Mouse (Mus musculus) heart, postnatal 14 days (tissue): ENCODE measurements around the gene Majin. TPM values are rescaled to one million over a fixed set of nuclear protein-coding genes. Genes with fewer than 3 reads are reported as not detected.
A peak's percentile ranks its signal among the peaks of the same experiment; 100 is the strongest.

Source experiments
- DNase-seq, 2 experiments: peaks; one replicate each; pipeline ENCODE4 v3.0.0; 2021 to 2022
- intact Hi-C: fragments of 180-260 bp; cut with DNase I; formaldehyde crosslinking; loops from one replicate; pipeline ENCODE4 v1.15.1; 2025
- total RNA-seq, 2 experiments: library from RNA; stranded (reverse); gene quantifications; 2 replicates each; pipeline ENCODE4 v1.2.3; 2021

Gene Majin
- total RNA-seq, 2 experiments from 2014 or later: not detected

- DNase-seq: no peak
Measured at GRCm38 (mm10) chr19:6260428-6260827, 76.2 kb downstream of the Majin start.

GRCm38 (mm10) chr19:6260946-6261345 lies 76.8 kb downstream of the Majin start:
- intact Hi-C loops: no loop called here
- no peak for DNase-seq

More at GRCm38 (mm10) chr19:6260428-6260827, 76.2 kb downstream of the Majin start:
- intact Hi-C loops: no loop called here

GRCm38 (mm10) chr19:6261379-6261778 lies 77.2 kb downstream of the Majin start:
- intact Hi-C loops: no loop called here
- DNase-seq: no peak

- peak; percentile 77 to 83 for DNase-seq
- intact Hi-C loops: loop anchor here (2.0 kb wide), 1 partner anchor 69 kb away; no protein-coding TSS in a partner anchor
Measured at GRCm38 (mm10) chr19:6262222-6262621, 78.0 kb downstream of the Majin start.

- no peak for DNase-seq
- intact Hi-C loops: loop anchor here (2.0 kb wide), 1 partner anchor 68 kb away; no protein-coding TSS in a partner anchor
Measured at GRCm38 (mm10) chr19:6262839-6263433, 78.7 kb downstream of the Majin start.

GRCm38 (mm10) chr19:6264200-6264599 lies 80.0 kb downstream of the Majin start:
- no peak for DNase-seq
- intact Hi-C loops: no loop called here

GRCm38 (mm10) chr19:6264945-6265344 lies 80.8 kb downstream of the Majin start:
- DNase-seq: no peak
- intact Hi-C loops: no loop called here

- intact Hi-C loops: no loop called here
Measured at GRCm38 (mm10) chr19:6265727-6266182, 81.6 kb downstream of the Majin start.

GRCm38 (mm10) chr19:6267306-6268169 lies 83.3 kb downstream of the Majin start:
- peak in 1 of 2 experiments; percentile 41 for DNase-seq

More at GRCm38 (mm10) chr19:6265727-6266182, 81.6 kb downstream of the Majin start:
- no peak for DNase-seq

GRCm38 (mm10) chr19:6268170-6268528 lies 84.0 kb downstream of the Majin start:
- intact Hi-C loops: loop anchor here (1.0 kb wide), 1 partner anchor 37 kb away; no protein-coding TSS in a partner anchor
- peak; percentile 89 to 92 for DNase-seq

More at GRCm38 (mm10) chr19:6267306-6268169, 83.3 kb downstream of the Majin start:
- intact Hi-C loops: loop anchor here (1.0 kb wide), 1 partner anchor 38 kb away; no protein-coding TSS in a partner anchor

- DNase-seq: no peak
- intact Hi-C loops: loop anchor here (1.0 kb wide), 1 partner anchor 37 kb away; no protein-coding TSS in a partner anchor
Measured at GRCm38 (mm10) chr19:6268670-6269132, 84.5 kb downstream of the Majin start.

- no peak for DNase-seq
- intact Hi-C loops: no loop called here
Measured at GRCm38 (mm10) chr19:6269798-6270475, 85.7 kb downstream of the Majin start.

- no peak for DNase-seq
- intact Hi-C loops: no loop called here
Measured at GRCm38 (mm10) chr19:6270661-6271060, 86.5 kb downstream of the Majin start.

GRCm38 (mm10) chr19:6271206-6271605 lies 87.0 kb downstream of the Majin start:
- no peak for DNase-seq
- intact Hi-C loops: no loop called here

- intact Hi-C loops: no loop called here
- DNase-seq: no peak
Measured at GRCm38 (mm10) chr19:6272053-6272452, 87.9 kb downstream of the Majin start.

GRCm38 (mm10) chr19:6272738-6273137 lies 88.5 kb downstream of the Majin start:
- DNase-seq: peak in 1 of 2 experiments; percentile 52
- intact Hi-C loops: no loop called here

GRCm38 (mm10) chr19:6273592-6273991 lies 89.4 kb downstream of the Majin start:
- DNase-seq: no peak
- intact Hi-C loops: no loop called here
